In the genomic region with DNA sequence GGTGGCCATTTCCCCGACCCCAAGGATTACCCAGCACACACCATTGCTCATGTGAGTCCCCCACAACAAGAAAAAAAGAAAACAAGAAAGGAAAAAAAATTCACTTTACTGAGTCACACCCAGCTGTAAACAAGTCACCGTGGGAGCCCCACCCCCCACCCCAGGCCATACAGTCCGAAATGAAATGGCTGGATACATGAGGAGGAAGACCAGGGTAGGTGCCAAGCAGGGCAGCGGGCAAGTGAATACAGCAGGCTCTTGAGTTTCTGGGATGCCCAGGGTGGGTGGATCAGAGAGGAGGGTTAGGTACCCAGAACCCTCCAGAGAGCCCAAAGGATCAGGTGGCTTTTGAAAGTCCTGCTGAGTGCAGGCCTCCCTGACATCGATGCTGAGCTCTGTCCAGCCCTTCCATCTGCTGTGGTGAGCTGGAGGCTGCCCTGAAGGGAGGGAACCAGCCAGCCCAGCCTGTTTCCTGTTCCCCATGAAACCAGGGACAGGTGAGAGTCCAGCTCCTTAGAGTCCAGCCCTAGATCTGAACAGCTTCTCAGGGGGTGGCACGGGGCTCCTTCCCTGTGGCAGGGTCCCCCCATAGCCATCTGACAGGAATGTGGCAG, we compare ENCODE assay signal across 8 mouse cellular contexts. TPM values are rescaled to one million over a fixed set of nuclear protein-coding genes. Genes with fewer than 3 reads are reported as not detected.
A peak's percentile ranks its signal among the peaks of the same experiment; 100 is the strongest.
DNase-seq lines count a peak whose midpoint lies in the region; ATAC-seq and TF ChIP-seq lines count a peak whose summit lies in the region.

No protein-coding gene starts in this region.

- H3K27ac ChIP-seq in heart, embryonic 14.5 days (replicated peaks in 1 of 2; ENCODE audit: control insufficient read depth in 1 of 2, insufficient read depth in 1 of 2, low read depth in 2 of 2, low read length in 2 of 2), result peak overlapping the region in 1 of 2 experiments; percentile 84; a peak in 1 of 4 replicates
- no peak overlapping the region for H3K27ac ChIP-seq in forebrain, postnatal 0 days (ENCODE audit: low read depth, low read length)
- H3K27ac ChIP-seq in liver, embryonic 16.5 days (ENCODE audit: low read length), result no peak overlapping the region

- H3K9ac ChIP-seq in heart, embryonic 14.5 days (ENCODE audit: low read length), result peak overlapping the region; percentile 36; the same call in 1 of the 2 replicates
- no peak overlapping the region for H3K9ac ChIP-seq in forebrain, postnatal 0 days
- no peak overlapping the region for H3K9ac ChIP-seq in liver, embryonic 16.5 days (ENCODE audit: low read depth, low read length)

- H3K4me2 ChIP-seq in heart, embryonic 14.5 days (ENCODE audit: low read length), result peak overlapping the region; percentile 89
- H3K4me2 ChIP-seq in forebrain, postnatal 0 days (ENCODE audit: low read depth), result peak overlapping the region; percentile 80; the same call in 1 of the 2 replicates
- peak overlapping the region; percentile 58 for H3K4me2 ChIP-seq in liver, embryonic 16.5 days (ENCODE audit: low read depth, low read length)

- intact Hi-C loops in left cerebral cortex, postnatal 14 days (cut with DNase I), result loop anchor here (5.0 kb wide), 1 partner anchor 39 kb away; no protein-coding TSS in a partner anchor

- WGBS in heart, embryonic 14.5 days, result 16% methylated on average over 6 of the region's 6 CpGs
- WGBS in forebrain, postnatal 0 days, result 17% methylated on average over 6 of the region's 6 CpGs
- 25% methylated on average over 6 of the region's 6 CpGs for WGBS in liver, embryonic 16.5 days (ENCODE audit: insufficient replicate concordance)

- no peaks in the 10 kb centered on the region for H3K27me3 ChIP-seq in heart, embryonic 14.5 days (ENCODE audit: control insufficient read depth, insufficient read depth, low read length)
- no peaks in the 10 kb centered on the region for H3K27me3 ChIP-seq in forebrain, postnatal 0 days (ENCODE audit: insufficient read depth, low read length)
- peaks cover 21% of the 10 kb centered on the region for H3K27me3 ChIP-seq in liver, embryonic 16.5 days (ENCODE audit: control insufficient read depth, insufficient read depth, low read depth, low read length)

- H3K4me3 ChIP-seq in heart, embryonic 14.5 days (ENCODE audit: control insufficient read depth in 1 of 2, insufficient read depth in 1 of 2, low read depth in 1 of 2, low read length in 2 of 2), result peak overlapping the region in 1 of 2 experiments; percentile 64; a peak in 1 of 4 replicates
- no peak overlapping the region for H3K4me3 ChIP-seq in forebrain, postnatal 0 days (ENCODE audit: low read depth, low read length)
- no peak overlapping the region for H3K4me3 ChIP-seq in liver, embryonic 16.5 days (ENCODE audit: low read depth, low read length)

- peaks cover 25 to 42% of the 10 kb centered on the region in 2 experiments for H3K4me1 ChIP-seq in heart, embryonic 14.5 days (ENCODE audit: control insufficient read depth in 2 of 2, insufficient read depth in 2 of 2, low read length in 2 of 2)
- H3K4me1 ChIP-seq in forebrain, postnatal 0 days (ENCODE audit: insufficient read depth), result peaks cover 7% of the 10 kb centered on the region; the same call in 1 of the 2 replicates
- peaks cover 29% of the 10 kb centered on the region for H3K4me1 ChIP-seq in liver, embryonic 16.5 days (ENCODE audit: control insufficient read depth, low read depth, low read length)

- ATAC-seq in heart, embryonic 14.5 days (ENCODE audit: insufficient number of reproducible peaks, insufficient read depth, low FRiP score, low read depth), result no peak
- no peak for ATAC-seq in forebrain, postnatal 0 days
- no peak for ATAC-seq in liver, embryonic 16.5 days (ENCODE audit: low read depth)

- H3K9me3 ChIP-seq in heart, embryonic 14.5 days (ENCODE audit: control insufficient read depth, low read length), result no peaks in the 10 kb centered on the region
- H3K9me3 ChIP-seq in forebrain, postnatal 0 days (ENCODE audit: low read length), result no peaks in the 10 kb centered on the region
- H3K9me3 ChIP-seq in liver, embryonic 16.5 days (replicated peaks; ENCODE audit: control insufficient read depth, low read length), result no peaks in the 10 kb centered on the region

- DNase-seq in heart, adult 9 months (ENCODE audit: low spot score in 2 of 2), result no peak
- DNase-seq in cerebellum, adult 11-12 months, result peak; percentile 81
- no peak for DNase-seq in forebrain, postnatal 0 days
- no peak for DNase-seq in left cerebral cortex, postnatal 14 days (ENCODE audit: low spot score in 2 of 2)
- no peak for DNase-seq in left cerebral cortex, adult 11 months (ENCODE audit: low spot score)
- no peak for DNase-seq in right cerebral cortex, postnatal 36 days (ENCODE audit: low spot score in 2 of 2)

- no peak for TF ChIP-seq CTCF in forebrain, postnatal 0 days (IDR thresholded peaks at IDR 0.05; ENCODE audit: low read depth)

- peaks cover 52% of the 10 kb centered on the region for H3K36me3 ChIP-seq in heart, embryonic 14.5 days (ENCODE audit: control insufficient read depth, insufficient read depth, low read length)
- peaks cover 31% of the 10 kb centered on the region for H3K36me3 ChIP-seq in forebrain, postnatal 0 days (ENCODE audit: insufficient read depth)
- peaks cover 37% of the 10 kb centered on the region for H3K36me3 ChIP-seq in liver, embryonic 16.5 days (ENCODE audit: control insufficient read depth, insufficient read depth)

RNA-seq across cellular contexts. Expression of a gene that starts 0.7 kb away (rescaled TPM):
- 352 and 435 TPM in 2 replicates for polyA plus RNA-seq in heart, embryonic 14.5 days (2014; fragmentation: Nextera tagmentation; extraction: Ambion mirVana)
- 74.2 and 75.5 TPM in 2 replicates for total RNA-seq in forebrain, postnatal 0 days (2014; rRNA removed)
- 121 and 162 TPM in 2 replicates for polyA plus RNA-seq in forebrain, postnatal 0 days (2015; fragmentation: Nextera tagmentation; extraction: Ambion mirVana)
- polyA plus RNA-seq in liver, embryonic 16.5 days (2015; fragmentation: Nextera tagmentation; extraction: Ambion mirVana), result 12.6 and 15.2 TPM in 2 replicates
- 10 to 100 TPM; 24.9 to 26.3 TPM for total RNA-seq in left cerebral cortex, postnatal 14 days (2021)

RNA-seq across cellular contexts. Expression of a gene that starts 5.8 kb away (rescaled TPM):
- polyA plus RNA-seq in heart, embryonic 14.5 days (2014; fragmentation: Nextera tagmentation; extraction: Ambion mirVana), result not detected in 2 replicates
- 4.0 and 7.0 TPM in 2 replicates for total RNA-seq in forebrain, postnatal 0 days (2014; rRNA removed)
- 1.1 and 1.3 TPM in 2 replicates for polyA plus RNA-seq in forebrain, postnatal 0 days (2015; fragmentation: Nextera tagmentation; extraction: Ambion mirVana)
- 0.06 TPM in 1 of 2 replicates, not detected in the other for polyA plus RNA-seq in liver, embryonic 16.5 days (2015; fragmentation: Nextera tagmentation; extraction: Ambion mirVana)
- 10 to 100 TPM; 37.3 to 42.0 TPM for total RNA-seq in left cerebral cortex, postnatal 14 days (2021)

RNA-seq across cellular contexts. Expression of a gene that starts 12.7 kb away (rescaled TPM):
- polyA plus RNA-seq in heart, embryonic 14.5 days (2014; fragmentation: Nextera tagmentation; extraction: Ambion mirVana), result 2.8 and 3.5 TPM in 2 replicates
- total RNA-seq in forebrain, postnatal 0 days (2014; rRNA removed), result not detected in 2 replicates
- not detected in 2 replicates for polyA plus RNA-seq in forebrain, postnatal 0 days (2015; fragmentation: Nextera tagmentation; extraction: Ambion mirVana)
- 0.68 and 1.0 TPM in 2 replicates for polyA plus RNA-seq in liver, embryonic 16.5 days (2015; fragmentation: Nextera tagmentation; extraction: Ambion mirVana)
- not detected for total RNA-seq in left cerebral cortex, postnatal 14 days (2021)

RNA-seq across cellular contexts. Expression of a gene that starts 42.8 kb away (rescaled TPM):
- 47.8 and 48.2 TPM in 2 replicates for polyA plus RNA-seq in heart, embryonic 14.5 days (2014; fragmentation: Nextera tagmentation; extraction: Ambion mirVana)
- 112 and 116 TPM in 2 replicates for total RNA-seq in forebrain, postnatal 0 days (2014; rRNA removed)
- polyA plus RNA-seq in forebrain, postnatal 0 days (2015; fragmentation: Nextera tagmentation; extraction: Ambion mirVana), result 29.1 and 31.4 TPM in 2 replicates
- polyA plus RNA-seq in liver, embryonic 16.5 days (2015; fragmentation: Nextera tagmentation; extraction: Ambion mirVana), result 20.2 and 24.1 TPM in 2 replicates
- 100 to 1,000 TPM; 342 to 377 TPM for total RNA-seq in left cerebral cortex, postnatal 14 days (2021)
